Mouse (Mus musculus) liver, adult 2 months (tissue): ENCODE data around the gene Xylt1. TPM values are rescaled to one million over a fixed set of nuclear protein-coding genes. Genes with fewer than 3 reads are reported as not detected.
A peak's percentile ranks its signal among the peaks of the same experiment; 100 is the strongest.

Experiments used
- DNase-seq: peaks from one replicate; pipeline ENCODE4 v3.0.0-alpha.2; 2011; ENCODE audit warnings: low read depth, low spot score; ENCODE audit errors: extremely low read depth
- H3K27ac ChIP-seq: fragments of 200-500 bp; replicated peaks from 2 replicates; pipeline ENCODE4 v1.5.1; 2012; ENCODE audit warnings: low read depth, mild to moderate bottlenecking, control low read depth, inconsistent platforms, low read length; ENCODE audit not compliant: insufficient read depth
- H3K27me3 ChIP-seq: fragments of 200-500 bp; 2 replicates; pipeline ENCODE4 v1.6.1; 2012; ENCODE audit warnings: mild to moderate bottlenecking, moderate library complexity, low read length, inconsistent platforms; ENCODE audit not compliant: control insufficient read depth, insufficient read depth
- H3K36me3 ChIP-seq: fragments of 200-500 bp; 2 replicates; pipeline ENCODE4 v1.6.1; 2012; ENCODE audit warnings: low read length, inconsistent platforms; ENCODE audit not compliant: control insufficient read depth, insufficient read depth
- H3K4me1 ChIP-seq: fragments of 200-500 bp; 2 replicates; pipeline ENCODE4 v1.6.1; 2011; ENCODE audit warnings: low read length; ENCODE audit not compliant: control insufficient read depth, insufficient read depth
- H3K4me3 ChIP-seq: fragments of 200-500 bp; 2 replicates; pipeline ENCODE4 v1.5.1; 2011; ENCODE audit warnings: low read depth, mild to moderate bottlenecking, control low read depth, low read length, moderate library complexity; ENCODE audit not compliant: insufficient read depth
- H3K79me2 ChIP-seq: fragments of 200-500 bp; 2 replicates; pipeline ENCODE4 v1.6.1; 2012; ENCODE audit warnings: inconsistent platforms, mild to moderate bottlenecking, low read length, moderate library complexity; ENCODE audit not compliant: control insufficient read depth, insufficient read depth
- H3K9ac ChIP-seq: fragments of 200-500 bp; 2 replicates; pipeline ENCODE4 v1.6.1; 2012; ENCODE audit warnings: low read depth, mild to moderate bottlenecking, control low read depth, inconsistent platforms, low read length
- CTCF ChIP-seq: fragments of 200-500 bp; IDR thresholded peaks from 2 replicates; pipeline ENCODE4 v1.5.1; 2011; ENCODE audit warnings: low read depth, low read length, control low read depth
- POLR2A ChIP-seq: fragments of 200-500 bp; IDR thresholded peaks from 2 replicates; pipeline ENCODE4 v1.6.1; 2011; ENCODE audit warnings: low read length, control low read depth; ENCODE audit not compliant: insufficient read depth; ENCODE audit errors: extremely low read depth
- WGBS: fragments of 180-500 bp; shearing (Covaris S2); methylation state at CpG from one replicate; pipeline ENCODE4 v1.1.7; 2018; 5-methylcytosine and 5-hydroxymethylcytosine counted together
- polyA plus RNA-seq: library from polyadenylated mRNA; depleted of rRNA; stranded (reverse); fragments of >200 nt; gene quantifications from 2 replicates; pipeline ENCODE4 v1.2.3, GENCODE M21; 2012
- total RNA-seq: library from RNA; depleted of rRNA; stranded (reverse); fragments of >200 nt; gene quantifications from 2 replicates; pipeline ENCODE4 v1.2.3, GENCODE M21; 2014

Gene Xylt1
- total and polyA plus RNA-seq, 2 experiments = 0.09 to 0.18 TPM

DNA sequence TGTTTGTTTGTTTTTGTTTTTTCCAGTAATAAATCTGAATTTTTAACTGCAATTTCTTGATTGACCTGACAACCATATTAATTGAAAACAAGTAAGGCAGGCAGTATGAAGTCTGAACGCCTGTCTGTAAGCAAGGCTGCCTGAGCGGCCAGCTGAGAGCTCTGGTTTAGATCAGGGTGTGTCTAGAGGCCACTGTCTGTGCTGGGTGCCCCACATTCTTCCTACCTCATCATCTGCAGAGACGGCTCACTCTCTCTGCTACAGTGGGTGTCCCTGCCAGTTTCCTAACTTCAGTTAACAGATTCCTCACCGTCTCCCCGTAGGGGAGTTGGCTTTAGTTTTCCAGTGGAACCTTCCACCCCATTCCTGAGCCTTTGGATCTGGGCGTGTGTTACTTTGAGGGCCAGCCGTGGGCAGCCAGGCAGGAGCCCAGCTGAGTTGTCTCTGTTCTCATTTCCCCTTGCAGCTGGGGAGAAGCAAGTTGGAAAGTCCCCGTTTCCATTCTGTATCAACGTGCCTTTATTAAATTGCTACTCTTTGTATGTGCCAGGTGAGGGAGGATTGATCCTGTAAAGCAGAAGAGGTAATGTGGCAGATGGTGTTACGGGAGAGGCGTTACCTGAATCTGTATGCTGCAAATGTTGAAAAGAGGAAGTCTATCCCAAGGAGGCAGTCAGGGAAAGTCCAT, 187.0 kb downstream of the Xylt1 start:
- no peak for DNase-seq
- Histone ChIP-seq H3K36me3 (no peaks in the 10 kb centered on the region), H3K79me2 (no peaks in the 10 kb centered on the region), H3K27ac (no peak overlapping the region), H3K27me3 (no peaks in the 10 kb centered on the region), H3K9ac (no peak overlapping the region), H3K4me1 (no peaks in the 10 kb centered on the region), H3K4me3 (no peak overlapping the region)
- TF ChIP-seq POLR2A (no peak), CTCF (no peak)
- WGBS = 88% methylated on average over 11 of the region's 11 CpGs

DNA sequence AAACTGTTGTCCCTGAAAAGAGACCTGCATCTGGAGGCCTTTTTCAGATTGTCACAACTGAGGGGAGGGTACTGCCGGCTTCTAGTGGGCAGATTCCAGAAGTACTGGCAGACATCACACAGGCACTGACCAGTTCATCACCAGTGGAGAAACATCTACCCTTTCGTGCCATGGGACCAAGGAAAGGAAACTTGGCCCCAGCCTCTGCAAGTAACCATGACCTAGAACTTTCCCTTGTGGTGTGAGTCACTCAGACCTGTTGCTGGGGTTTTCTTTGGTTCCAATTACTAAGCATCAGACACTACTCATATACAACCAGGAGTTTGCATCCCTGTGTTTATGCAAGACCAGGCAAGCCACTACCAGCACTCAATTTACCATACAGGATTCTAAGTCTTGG, 190.4 kb downstream of the Xylt1 start:
- no peaks in the 10 kb centered on the region for H3K79me2 ChIP-seq
- WGBS = 81% methylated on average over 2 of the region's 2 CpGs
- no peak for DNase-seq
- no peaks in the 10 kb centered on the region for H3K4me1 ChIP-seq
- no peak overlapping the region for H3K27ac ChIP-seq
- H3K4me3 ChIP-seq = no peak overlapping the region
- no peak overlapping the region for H3K9ac ChIP-seq
- H3K27me3 ChIP-seq = no peaks in the 10 kb centered on the region
- no peak for TF ChIP-seq CTCF
- TF ChIP-seq POLR2A = no peak
- no peaks in the 10 kb centered on the region for H3K36me3 ChIP-seq

DNA sequence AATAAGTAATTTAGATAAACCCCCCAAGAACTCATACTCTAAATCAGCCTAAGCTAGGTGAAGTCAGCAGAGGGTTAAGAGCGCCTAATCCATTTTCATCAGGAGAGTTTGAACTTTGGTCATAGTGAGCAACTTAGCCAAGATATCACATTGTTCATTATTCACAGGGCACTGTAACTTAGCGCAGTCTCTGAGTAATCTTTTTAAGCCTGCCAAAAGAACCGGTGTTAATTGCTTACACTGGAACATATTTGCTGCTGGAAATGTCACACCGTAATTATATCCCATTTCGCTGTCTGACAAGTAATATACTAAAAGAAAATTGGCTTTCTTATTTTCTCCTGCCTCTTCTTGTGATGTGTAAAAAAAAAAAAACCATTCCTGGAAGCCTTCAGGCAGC, 190.9 kb downstream of the Xylt1 start:
- Histone ChIP-seq H3K27ac (no peak overlapping the region), H3K4me1 (no peaks in the 10 kb centered on the region), H3K27me3 (no peaks in the 10 kb centered on the region), H3K9ac (no peak overlapping the region), H3K36me3 (no peaks in the 10 kb centered on the region), H3K79me2 (no peaks in the 10 kb centered on the region), H3K4me3 (no peak overlapping the region)
- DNase-seq = peak; percentile 53
- TF ChIP-seq CTCF (no peak), POLR2A (no peak)
- WGBS = 54% methylated on average over 5 of the region's 5 CpGs

DNA sequence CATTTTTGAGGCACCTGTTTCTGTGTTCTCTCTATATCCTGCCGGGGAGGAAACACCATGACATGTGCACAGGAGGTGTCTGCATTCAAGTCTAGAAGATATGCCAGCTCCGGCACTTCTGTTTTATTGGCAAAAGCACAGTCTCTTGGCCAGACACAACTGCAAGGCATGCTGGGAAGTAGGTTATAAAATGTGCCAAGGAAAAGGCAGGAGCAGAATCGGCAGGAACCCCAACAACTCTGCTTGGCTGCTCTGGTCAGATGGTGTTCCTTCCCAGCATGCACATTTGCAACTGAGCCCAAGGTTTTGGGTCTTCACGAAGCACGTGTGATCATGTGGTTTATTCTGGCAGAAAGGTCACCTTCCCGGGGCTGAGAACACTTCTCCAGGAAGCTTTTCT, 192.4 kb downstream of the Xylt1 start:
- no peaks in the 10 kb centered on the region for H3K27me3 ChIP-seq
- 74% methylated on average over 6 of the region's 6 CpGs for whole genome bisulfite sequencing
- H3K36me3 ChIP-seq = no peaks in the 10 kb centered on the region
- no peak for DNase-seq
- H3K4me1 ChIP-seq = no peaks in the 10 kb centered on the region
- H3K4me3 ChIP-seq = no peak overlapping the region
- no peaks in the 10 kb centered on the region for H3K79me2 ChIP-seq
- H3K27ac ChIP-seq = no peak overlapping the region
- no peak overlapping the region for H3K9ac ChIP-seq
- TF ChIP-seq POLR2A = no peak
- no peak for TF ChIP-seq CTCF

DNA sequence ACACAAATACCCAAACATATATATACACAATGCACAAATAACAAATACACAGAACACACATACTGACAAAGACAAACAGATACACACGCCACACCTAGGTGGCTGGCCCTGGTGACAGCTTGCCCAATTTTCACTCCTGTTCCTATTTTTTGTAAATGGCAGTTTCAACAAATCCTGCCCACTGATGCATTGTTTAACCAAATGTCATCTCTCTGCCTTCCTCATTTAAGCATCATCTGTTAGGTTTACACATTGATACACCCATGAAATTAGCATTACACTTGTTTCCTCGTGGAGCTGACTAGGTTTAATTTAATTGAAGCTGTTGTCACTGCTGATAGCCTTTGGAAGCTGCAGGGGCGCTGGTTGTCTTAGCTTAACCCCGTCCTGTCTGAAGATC, 194.6 kb downstream of the Xylt1 start:
- Histone ChIP-seq H3K79me2 (no peaks in the 10 kb centered on the region), H3K4me3 (no peak overlapping the region), H3K36me3 (no peaks in the 10 kb centered on the region), H3K9ac (no peak overlapping the region), H3K27me3 (no peaks in the 10 kb centered on the region), H3K27ac (no peak overlapping the region), H3K4me1 (no peaks in the 10 kb centered on the region)
- no peak for DNase-seq
- TF ChIP-seq CTCF (no peak), POLR2A (no peak)
- 43% methylated on average over 4 of the region's 4 CpGs for WGBS

DNA sequence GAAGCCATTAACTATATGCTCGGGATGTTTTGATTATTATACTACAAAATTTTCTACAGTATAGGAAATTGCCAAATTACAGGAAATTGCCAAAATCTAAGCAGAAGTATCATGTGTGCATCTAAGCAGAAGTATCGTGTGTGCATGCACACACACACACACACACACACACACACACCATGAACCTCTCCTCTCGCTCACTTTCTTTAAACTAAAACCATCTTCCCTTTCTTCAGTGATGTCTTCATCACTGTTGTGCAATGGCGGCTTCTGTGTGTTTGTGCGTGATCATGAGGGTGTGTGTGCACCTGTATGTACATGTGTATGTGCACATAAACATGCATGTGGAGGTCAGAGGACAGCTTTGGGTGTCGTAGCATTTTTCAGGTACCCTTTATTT, 196.3 kb downstream of the Xylt1 start:
- H3K9ac ChIP-seq = no peak overlapping the region
- no peaks in the 10 kb centered on the region for H3K79me2 ChIP-seq
- DNase-seq = no peak
- H3K27me3 ChIP-seq = no peaks in the 10 kb centered on the region
- no peak overlapping the region for H3K4me3 ChIP-seq
- H3K4me1 ChIP-seq = no peaks in the 10 kb centered on the region
- WGBS = 91% methylated on average over 6 of the region's 6 CpGs
- H3K36me3 ChIP-seq = no peaks in the 10 kb centered on the region
- TF ChIP-seq POLR2A (no peak), CTCF (no peak)
- no peak overlapping the region for H3K27ac ChIP-seq
